Mouse (Mus musculus) splenic B cell, adult 2 months (primary cell): ENCODE measurements at regions not wholly inside any gene's neighbourhood (a gene's known extent, or its start where the extent isn't known, plus 50 kb on each side); places are given as distances from the start of the nearest gene placed in this dataset.

Source experiments
- DNase-seq: peaks from one replicate; pipeline ENCODE4 v3.0.0-alpha.2; 2011; ENCODE audit warnings: low read depth, low spot score
- H3K27me3 ChIP-seq: 2 replicates; pipeline ENCODE4 v1.6.1; 2012; ENCODE audit warnings: mild to moderate bottlenecking, low read length, moderate library complexity, mixed read lengths; ENCODE audit not compliant: control insufficient read depth, poor library complexity, insufficient read depth, severe bottlenecking
- H3K36me3 ChIP-seq: 2 replicates; pipeline ENCODE4 v1.6.1; 2012; ENCODE audit warnings: mild to moderate bottlenecking, low read length, moderate library complexity, mixed read lengths; ENCODE audit not compliant: control insufficient read depth, poor library complexity, insufficient read depth, severe bottlenecking

DNA sequence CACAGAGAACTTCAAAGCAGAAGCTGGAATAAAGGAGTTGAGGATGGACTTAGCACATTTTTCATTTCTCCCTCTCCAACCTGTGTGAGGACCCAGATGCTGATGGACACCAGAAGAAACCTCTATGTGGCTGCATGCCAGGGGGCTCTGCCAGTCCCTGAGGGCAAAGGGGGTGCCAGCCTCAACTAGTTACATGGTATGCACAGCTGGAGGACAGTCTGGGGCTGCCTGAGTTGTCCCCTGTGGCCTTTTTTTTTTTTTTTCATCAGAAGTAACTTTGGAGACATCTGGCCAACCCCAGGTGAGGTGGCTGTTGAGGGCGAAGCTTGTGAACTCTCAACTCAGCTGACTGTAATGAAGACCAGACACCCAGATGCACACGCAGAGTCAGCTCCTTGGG lies 139.0 kb downstream of the Setd4 start:
- DNase-seq: no peak
- no peaks in the 10 kb centered on the region for H3K27me3 ChIP-seq
- no peaks in the 10 kb centered on the region for H3K36me3 ChIP-seq

GRCm38 (mm10) chr16:93463405-93463804 lies 140.5 kb downstream of the Setd4 start:
- no peaks in the 10 kb centered on the region for H3K36me3 ChIP-seq
- no peak for DNase-seq
- H3K27me3 ChIP-seq: no peaks in the 10 kb centered on the region

DNA sequence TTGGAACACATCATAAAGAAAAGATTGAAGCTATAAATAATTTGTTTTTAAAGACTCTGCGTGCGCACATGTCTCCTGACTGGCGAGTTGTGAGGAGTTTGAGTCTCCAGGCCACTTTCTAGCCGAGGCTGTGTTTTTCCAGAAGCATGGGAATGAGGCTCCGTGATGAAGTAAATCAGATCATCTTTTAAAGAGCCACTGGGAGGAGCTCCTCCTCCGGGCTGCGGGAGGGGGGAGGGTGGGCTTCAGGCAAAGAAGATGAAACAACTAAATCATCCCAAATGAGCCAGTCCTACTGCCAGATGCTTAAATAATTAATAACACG lies 141.6 kb downstream of the Setd4 start:
- DNase-seq: no peak
- Histone ChIP-seq H3K27me3 (no peaks in the 10 kb centered on the region), H3K36me3 (no peaks in the 10 kb centered on the region)

DNA sequence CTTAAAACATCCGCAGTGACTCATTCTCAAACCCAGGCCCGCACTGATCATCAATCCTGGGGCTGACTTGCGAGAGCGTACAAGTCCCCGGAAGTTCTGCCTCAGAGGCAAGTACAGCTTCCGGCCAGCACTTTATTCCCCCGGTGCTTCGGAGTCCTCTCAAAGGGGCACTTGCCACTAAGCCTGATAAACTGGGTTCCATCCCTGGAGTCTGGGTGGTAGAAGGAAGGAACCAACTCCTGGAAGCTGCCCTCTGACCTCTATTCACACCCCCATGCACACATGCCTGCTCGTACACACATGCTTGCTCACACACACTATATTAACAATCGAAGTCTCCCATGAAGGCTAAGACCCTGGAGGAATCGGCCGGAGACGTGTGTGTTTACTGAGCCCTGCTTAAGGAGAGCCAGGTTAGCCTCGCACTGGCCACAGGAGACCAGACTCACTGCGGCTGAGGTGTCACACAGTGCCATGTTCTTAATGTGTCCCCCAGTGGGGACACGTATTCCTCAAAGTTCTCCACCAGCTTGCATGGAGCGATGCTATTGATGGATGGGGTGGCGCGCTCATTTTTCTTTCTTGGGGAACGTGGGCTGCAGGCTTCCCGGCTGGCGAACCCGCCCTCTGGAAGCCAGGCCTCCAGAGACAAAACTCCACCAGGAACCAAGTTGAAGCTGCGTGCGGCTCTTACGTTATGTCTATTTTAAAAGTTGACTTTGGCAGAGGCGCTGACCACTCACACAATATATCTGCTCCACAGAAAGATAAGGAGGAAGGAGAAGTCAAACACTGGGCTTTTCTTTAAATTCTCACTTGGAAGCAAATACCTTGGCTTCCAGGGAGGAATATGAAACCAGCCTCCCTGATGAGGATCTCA lies 142.2 kb downstream of the Setd4 start:
- DNase-seq: no peak
- no peaks in the 10 kb centered on the region for H3K36me3 ChIP-seq
- H3K27me3 ChIP-seq: no peaks in the 10 kb centered on the region

DNA sequence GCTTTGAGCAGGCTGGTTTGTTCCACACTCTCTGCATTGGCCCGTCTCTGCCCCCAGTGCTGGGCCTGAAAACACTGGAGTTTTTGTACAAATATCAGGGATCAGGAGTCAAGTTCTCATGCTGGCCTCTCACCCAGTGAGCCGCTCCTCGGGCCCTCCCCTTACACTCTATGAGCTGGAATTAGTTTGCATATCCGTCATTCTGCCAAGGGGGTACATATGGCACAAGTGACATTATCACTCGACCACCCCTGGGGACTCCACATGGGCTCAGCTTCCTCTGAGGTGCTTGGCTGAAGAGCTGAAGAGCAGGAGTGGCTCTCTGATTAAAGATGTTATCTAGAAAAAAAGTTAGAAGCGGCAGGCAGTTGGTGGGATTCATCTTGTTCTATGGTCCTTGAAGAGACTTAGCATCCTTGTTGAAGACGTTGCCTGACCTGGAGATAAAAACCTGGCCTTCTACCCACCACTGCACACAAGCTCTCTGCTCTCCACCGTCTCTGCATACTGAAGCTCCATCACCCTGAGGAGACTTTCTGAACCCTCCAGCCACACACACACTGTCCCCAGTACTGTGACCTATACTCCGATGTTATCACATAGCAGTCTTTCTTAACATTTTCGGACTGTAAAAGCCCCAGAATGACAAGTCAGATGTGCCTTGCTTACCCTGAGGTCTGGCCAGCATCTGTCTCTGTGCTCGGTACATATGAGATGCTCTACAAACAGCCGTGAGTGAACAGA lies 144.2 kb downstream of the Setd4 start:
- no peaks in the 10 kb centered on the region for H3K27me3 ChIP-seq
- DNase-seq: no peak
- H3K36me3 ChIP-seq: no peaks in the 10 kb centered on the region

GRCm38 (mm10) chr16:93458598-93459496 lies 145.0 kb downstream of the Setd4 start:
- no peak for DNase-seq
- no peaks in the 10 kb centered on the region for H3K27me3 ChIP-seq
- H3K36me3 ChIP-seq: no peaks in the 10 kb centered on the region

DNA sequence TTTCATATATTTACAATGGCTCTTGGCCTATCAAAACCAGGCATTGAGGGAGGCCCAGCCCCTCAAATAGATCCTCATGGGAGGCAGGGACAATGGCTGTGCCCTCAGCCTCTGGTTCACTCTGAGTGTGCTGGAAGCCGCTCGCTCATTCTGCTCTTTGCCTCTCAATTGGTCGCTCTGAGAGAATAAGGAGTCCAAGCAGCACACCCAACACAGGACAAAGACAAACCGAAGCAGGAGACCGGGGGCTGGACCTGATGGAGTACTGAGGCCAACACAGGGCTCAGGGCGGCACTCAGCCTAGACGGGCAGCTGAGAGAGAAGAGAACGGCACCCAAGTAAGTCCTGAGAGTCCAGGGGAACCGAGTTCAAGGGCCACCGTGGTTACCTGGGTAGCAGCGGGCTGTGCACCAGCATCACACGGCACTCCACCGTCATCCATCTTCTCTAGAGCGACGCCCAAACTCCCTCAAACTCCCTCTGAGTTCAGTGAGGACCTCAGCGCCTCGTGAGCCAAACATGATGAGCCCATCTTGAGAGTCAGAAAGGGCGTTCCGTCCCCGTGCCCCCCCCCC lies 145.8 kb downstream of the Setd4 start:
- H3K36me3 ChIP-seq: no peaks in the 10 kb centered on the region
- DNase-seq: no peak

DNA sequence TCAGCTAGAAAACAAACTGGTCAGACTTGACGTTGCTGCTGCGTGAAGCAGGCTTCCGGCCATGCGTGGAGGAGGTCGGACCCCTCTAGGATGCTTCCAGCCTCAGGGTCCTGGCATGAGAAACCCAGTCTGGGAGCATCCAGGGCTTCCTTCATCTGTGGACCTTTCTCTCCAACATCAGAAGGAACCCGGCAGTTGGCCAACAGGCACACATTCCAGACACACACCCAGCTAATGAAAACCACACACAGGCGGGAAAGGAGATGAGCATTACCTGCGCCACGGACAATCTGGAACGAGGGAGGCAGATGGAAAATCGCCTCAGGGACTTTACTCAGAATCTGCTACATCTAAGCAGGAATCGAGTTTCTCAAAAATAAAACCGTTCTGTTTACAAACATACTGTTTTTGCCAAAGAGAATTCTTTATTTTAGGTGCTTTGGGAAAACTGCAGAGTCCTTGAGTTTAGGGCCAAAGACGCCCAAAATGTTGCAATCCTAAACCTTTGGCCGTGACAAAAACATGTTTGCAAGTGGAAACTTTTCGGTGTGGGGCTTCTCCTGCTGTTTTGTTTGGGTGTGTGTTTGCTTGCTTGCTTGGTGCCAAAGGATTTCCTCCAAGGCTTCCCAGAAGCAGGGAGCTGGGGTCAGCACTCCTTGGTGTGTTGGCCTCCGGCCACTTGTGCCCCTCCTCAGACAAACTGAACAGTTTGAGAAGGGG lies 147.0 kb downstream of the Setd4 start:
- DNase-seq: no peak
- no peaks in the 10 kb centered on the region for H3K36me3 ChIP-seq
- no peaks in the 10 kb centered on the region for H3K27me3 ChIP-seq

More for the DNA sequence above, 145.8 kb downstream of the Setd4 start:
- H3K27me3 ChIP-seq: no peaks in the 10 kb centered on the region

DNA sequence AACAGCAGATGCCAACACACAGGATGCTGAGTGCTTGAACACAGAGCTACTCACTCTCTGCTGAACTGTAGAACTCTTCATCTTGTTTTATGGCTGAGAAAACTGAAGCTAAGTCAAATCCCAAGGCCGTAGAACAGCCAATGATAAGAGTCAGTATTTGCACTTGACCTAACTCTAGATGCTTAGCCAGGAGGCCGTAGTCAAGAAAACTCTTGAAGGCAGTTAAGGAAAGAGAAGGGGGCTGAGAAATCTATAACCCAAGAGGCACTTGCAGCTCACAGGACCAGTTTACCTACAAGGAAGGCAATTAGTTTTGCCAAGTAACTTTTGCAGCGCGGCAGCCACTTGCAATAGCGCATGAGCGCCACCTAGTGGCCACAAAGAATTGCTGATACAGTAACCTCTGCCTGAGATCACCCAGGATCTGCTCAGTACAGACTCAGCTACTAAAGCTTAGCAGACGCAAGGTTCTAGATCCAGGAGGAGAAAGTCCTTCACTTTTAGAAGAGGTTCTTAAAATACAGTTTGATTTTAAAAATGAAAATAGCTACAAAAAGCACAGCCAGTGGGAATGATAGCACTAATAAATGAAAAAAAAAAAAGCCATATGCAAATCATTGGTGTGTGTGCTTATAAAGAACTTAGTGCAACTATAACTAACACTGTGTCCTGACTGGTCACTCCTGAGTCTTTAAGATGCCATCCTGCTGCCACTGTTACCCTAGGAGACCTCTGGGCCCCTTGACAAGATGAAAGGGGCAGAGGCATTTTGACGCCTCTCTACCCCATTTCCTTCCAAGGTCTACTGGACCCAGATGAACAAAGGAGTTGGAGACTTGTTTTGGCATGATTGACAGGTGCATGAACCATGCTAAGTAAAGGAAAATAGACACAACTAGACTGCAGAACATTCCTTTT lies 149.5 kb downstream of the Setd4 start:
- H3K27me3 ChIP-seq: no peaks in the 10 kb centered on the region
- DNase-seq: peak; percentile 85
- no peaks in the 10 kb centered on the region for H3K36me3 ChIP-seq

DNA sequence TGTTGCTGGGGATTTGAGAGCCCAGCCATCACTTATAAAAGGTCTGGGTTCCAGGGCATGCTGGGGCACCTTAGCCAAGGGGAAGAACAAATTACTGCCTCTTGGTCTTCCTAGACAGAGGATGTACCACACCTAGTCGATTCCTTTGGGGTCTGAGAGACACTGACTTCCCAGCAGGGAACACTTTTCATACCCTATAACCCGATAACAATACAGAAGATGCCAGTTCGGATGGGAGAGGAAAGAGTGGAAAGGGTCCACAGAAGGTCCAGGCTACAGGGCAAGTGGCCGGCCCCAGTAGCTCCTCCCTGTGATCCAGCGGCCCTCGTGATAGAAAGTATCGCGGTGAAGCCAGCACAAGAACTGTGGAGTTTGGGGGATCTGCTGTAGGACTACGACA lies 150.8 kb downstream of the Setd4 start:
- no peak for DNase-seq
- no peaks in the 10 kb centered on the region for H3K27me3 ChIP-seq
- no peaks in the 10 kb centered on the region for H3K36me3 ChIP-seq

DNA sequence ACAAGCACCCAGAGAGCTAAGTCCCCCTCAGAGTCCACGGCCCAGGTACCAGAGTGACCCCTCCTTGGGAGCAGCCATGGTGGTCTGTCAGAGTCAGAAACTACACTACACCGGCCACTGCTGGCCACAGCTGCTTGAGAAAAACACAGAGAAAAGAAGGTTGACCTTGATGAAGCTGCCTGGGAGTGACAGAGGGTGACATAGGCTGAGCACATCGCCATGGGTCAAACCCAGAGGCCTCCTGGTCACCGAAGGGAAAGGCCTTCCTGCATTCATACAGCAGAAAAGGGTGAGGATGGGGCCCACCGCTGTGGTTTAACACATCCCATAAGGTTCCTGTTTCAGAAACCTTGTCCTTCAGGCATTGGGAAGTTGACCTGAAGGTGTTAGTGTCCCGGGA lies 153.0 kb downstream of the Setd4 start:
- Histone ChIP-seq H3K27me3 (no peaks in the 10 kb centered on the region), H3K36me3 (no peaks in the 10 kb centered on the region)
- no peak for DNase-seq

DNA sequence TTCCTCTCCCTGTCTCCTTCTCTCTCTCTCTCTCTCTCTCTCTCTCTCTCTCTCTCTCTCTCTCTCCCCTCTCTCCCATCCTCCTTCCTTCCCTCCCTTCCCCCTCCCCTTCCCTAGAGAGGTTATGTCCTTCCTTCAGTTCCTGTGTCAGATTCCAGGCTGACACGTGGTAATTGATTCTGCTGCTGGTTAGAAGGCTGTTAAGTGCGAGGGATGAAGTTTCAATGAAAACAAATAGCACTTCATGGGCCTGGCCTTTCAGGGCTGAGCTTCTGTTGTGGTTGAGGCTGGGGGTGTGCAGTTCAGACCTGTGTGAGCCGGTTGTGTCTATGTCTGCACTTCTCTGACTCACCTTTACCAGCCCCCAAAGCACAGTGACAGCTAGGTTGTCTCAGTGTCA lies 153.9 kb downstream of the Setd4 start:
- DNase-seq: no peak

GRCm38 (mm10) chr16:93448124-93448523 lies 155.7 kb downstream of the Setd4 start:
- Histone ChIP-seq H3K36me3 (no peaks in the 10 kb centered on the region), H3K27me3 (no peaks in the 10 kb centered on the region)
- no peak for DNase-seq

More for the DNA sequence above, 153.9 kb downstream of the Setd4 start:
- no peaks in the 10 kb centered on the region for H3K36me3 ChIP-seq
- no peaks in the 10 kb centered on the region for H3K27me3 ChIP-seq
